Mouse (Mus musculus) ES-E14 (cell line): ENCODE results near the gene Lnx1.

Experiments
- ZC3H11A ChIP-seq: IDR thresholded peaks from 2 replicates; pipeline ENCODE4 v1.6.1; 2012; ENCODE audit warnings: low read depth, mild to moderate bottlenecking, inconsistent platforms, low read length, borderline replicate concordance
- ZNF384 ChIP-seq: IDR thresholded peaks from 2 replicates; pipeline ENCODE4 v1.6.1; 2012; ENCODE audit warnings: low read depth, low read length, inconsistent platforms

DNA sequence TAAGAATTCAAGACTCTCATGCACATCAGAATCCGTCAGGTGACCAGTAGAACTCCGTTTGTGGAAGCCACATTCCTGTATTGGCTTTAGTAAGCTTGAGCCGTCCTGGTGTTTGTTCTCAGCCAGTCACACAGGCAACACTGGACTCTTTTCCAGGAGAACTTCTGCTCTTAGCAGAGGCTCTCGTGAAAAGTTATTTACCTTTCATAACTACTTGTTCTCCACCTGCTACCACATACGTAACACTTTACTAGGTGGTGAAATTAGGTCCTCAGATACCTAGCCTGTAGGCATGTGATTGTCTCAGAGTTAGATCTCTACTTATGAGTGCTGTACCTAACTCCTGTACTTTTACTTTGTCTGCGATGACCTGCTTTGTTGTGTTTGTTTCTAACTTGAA lies 130.9 kb downstream of the Lnx1 start:
- TF ChIP-seq ZC3H11A (no peak), ZNF384 (no peak)
